Mouse (Mus musculus) gastrocnemius, adult 2 months (tissue): ENCODE results near the gene Zbtb7b. TPM values are rescaled to one million over a fixed set of nuclear protein-coding genes. Genes with fewer than 3 reads are reported as not detected.

Experiments used
- DNase-seq: peaks from one replicate; pipeline ENCODE4 v3.0.0; 2022
- H3K27ac ChIP-seq: fragments of 200-600 bp; 2 replicates; pipeline ENCODE4 v1.8.1; 2022; ENCODE audit warnings: mild to moderate bottlenecking
- H3K4me3 ChIP-seq: fragments of 200-600 bp; 2 replicates; pipeline ENCODE4 v1.8.1; 2022; ENCODE audit warnings: mild to moderate bottlenecking, moderate library complexity
- CTCF ChIP-seq: fragments of 200-600 bp; IDR thresholded peaks from 2 replicates; pipeline ENCODE4 v1.8.1; 2022; ENCODE audit warnings: antibody characterized with exemption, mild to moderate bottlenecking, moderate library complexity
- intact Hi-C: fragments of 180-260 bp; cut with DNase I; formaldehyde crosslinking; loops from one replicate; pipeline ENCODE4 v1.15.1; 2025
- total RNA-seq, 2 experiments: library from RNA; stranded (reverse); gene quantifications; 2 replicates each; pipeline ENCODE4 v1.2.3; 2021

The Zbtb7b gene
- total RNA-seq, 2 experiments from 2014 or later: 22.8 to 33.3 TPM

DNA sequence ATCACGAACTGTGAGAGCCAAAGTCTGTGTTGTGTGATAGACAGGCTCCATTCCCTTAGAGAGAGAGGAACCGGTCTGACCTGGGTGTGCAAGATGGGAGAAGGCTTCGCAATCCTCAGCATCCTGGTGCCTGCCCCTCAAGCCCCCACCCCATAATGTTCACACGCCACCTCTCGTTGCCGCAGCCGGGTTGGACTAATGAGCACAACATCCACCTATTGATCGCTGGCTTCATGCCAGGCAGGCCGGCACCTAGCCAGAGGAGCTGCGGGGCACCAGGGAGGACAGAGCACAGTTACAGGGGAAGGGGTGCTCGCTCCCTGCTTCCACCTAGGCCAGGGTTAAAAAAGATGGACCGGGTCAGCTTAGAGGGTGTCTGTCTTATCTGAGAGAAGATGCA, 62.1 kb downstream of the Zbtb7b start:
- TF ChIP-seq CTCF: no peak
- Histone ChIP-seq H3K4me3 (no peak overlapping the region), H3K27ac (no peak overlapping the region)
- no peak for DNase-seq
- intact Hi-C loops: no loop called here

DNA sequence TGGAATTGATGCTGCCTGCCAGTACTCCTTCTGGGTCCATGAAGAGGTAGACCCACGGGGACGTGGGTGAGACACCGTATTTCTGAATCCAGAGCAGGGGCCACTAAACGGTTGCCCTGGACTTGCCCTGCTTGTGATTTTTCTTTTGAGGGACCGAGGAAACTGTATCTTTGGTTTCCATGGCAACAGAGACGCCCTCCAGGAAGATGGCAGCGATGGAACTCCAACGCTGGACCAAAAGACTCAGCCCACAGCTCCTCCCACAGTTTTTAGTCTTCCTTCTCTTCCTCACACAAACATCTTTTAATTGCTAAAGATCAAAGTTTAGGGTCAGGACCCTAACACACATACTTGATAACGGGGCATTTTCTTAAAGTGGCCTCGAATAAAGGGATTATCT, 62.6 kb downstream of the Zbtb7b start:
- no peak overlapping the region for H3K27ac ChIP-seq
- no peak for DNase-seq
- no peak for TF ChIP-seq CTCF
- intact Hi-C loops: no loop called here
- H3K4me3 ChIP-seq: no peak overlapping the region

DNA sequence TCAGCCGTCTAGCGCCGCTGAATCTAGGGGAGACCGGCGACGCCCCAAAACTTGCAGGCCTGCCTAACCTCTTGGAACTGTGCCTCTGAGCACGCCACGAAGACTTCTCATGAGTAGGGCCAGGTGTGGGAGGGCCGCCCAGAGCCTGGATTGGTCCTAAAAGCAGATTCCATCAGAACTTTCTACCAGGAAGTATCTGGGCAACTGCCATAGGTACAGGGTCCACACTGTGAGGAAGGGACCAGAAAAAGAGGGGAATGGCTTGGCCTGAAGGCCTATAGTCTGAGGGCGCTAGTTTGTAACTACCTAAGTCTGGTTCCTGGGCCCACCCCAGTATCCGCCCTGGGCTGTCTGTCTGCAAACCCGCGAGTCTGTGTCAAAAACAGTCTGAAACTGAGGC, 63.0 kb downstream of the Zbtb7b start:
- intact Hi-C loops: no loop called here
- DNase-seq: no peak
- H3K4me3 ChIP-seq: no peak overlapping the region
- no peak overlapping the region for H3K27ac ChIP-seq
- no peak for TF ChIP-seq CTCF

DNA sequence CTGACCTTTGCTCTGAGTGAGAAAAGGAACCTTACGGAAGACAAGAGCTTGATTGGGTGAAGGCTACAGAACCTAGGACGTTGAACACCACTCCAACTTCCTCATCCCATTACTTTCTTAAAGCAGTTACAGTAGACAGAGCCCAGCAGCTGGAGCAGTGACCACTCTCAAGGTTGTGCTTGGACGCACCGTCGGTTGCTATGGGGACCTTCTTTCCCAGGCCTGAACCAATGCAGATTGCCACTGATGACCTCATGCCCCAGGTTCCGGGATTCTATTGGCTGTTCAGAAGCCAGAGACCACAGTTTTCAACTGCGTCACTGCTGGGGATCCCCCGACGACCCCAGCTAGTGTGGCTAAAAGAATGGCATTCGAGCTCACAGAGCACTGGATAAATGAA, 63.6 kb downstream of the Zbtb7b start:
- TF ChIP-seq CTCF: no peak
- H3K27ac ChIP-seq: no peak overlapping the region
- H3K4me3 ChIP-seq: no peak overlapping the region
- intact Hi-C loops: no loop called here
- DNase-seq: no peak

DNA sequence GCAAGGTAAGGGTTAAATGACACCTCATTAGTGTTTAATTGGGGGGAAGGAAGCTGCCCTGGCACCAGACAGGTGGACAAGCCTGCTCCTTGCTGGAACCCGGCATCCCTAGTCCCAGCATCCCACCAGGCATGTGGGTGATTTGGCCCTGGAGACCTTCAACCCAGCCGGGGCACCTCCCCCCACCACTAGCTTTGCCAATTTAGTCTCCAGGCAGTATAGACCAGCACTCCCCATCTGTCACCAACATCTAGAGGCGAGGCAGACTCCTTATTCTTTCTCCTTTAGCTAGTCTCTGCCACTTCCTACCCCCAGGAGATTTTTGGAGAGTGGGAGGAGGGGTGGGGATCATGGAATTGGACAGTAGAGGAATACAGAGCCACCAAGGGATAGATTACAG, 64.2 kb downstream of the Zbtb7b start:
- H3K4me3 ChIP-seq: no peak overlapping the region
- intact Hi-C loops: no loop called here

DNA sequence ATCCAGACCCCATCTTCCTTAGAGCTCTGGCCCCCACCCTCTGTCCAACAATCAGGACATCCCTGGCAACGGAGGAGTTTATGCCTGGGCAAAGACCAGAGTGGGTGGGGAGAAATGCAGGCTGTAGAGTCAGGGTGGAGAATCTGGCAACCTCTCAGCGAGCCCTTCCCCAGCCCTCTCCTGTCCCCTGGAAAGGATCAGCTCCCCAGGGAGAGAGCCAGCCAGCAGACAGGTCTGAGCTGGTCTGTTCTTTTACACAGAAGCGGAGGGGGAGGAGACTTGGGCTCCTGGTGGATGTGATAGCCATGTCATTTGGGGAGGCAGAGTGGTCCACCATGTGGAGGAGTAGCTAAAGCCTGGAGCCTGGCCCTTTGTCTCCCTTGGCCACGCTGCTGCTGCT, 66.0 kb downstream of the Zbtb7b start:
- no peak for TF ChIP-seq CTCF
- intact Hi-C loops: no loop called here
- DNase-seq: no peak
- no peak overlapping the region for H3K27ac ChIP-seq
- H3K4me3 ChIP-seq: no peak overlapping the region

More for the DNA sequence above, 64.2 kb downstream of the Zbtb7b start:
- no peak for TF ChIP-seq CTCF
- DNase-seq: no peak
- H3K27ac ChIP-seq: no peak overlapping the region

Other genes with a start within 250 kb of the Zbtb7b start
- under 1 TPM; 0.31 to 0.43 TPM for gene Hcn3, start 234.6 kb downstream of the Zbtb7b start, total RNA-seq
- 10 to 100 TPM; 16.0 to 21.4 TPM for gene Clk2, start 230.0 kb downstream of the Zbtb7b start, total RNA-seq
- gene Scamp3, start 217.3 kb downstream of the Zbtb7b start, total RNA-seq: 10 to 100 TPM; 37.7 to 39.0 TPM
- gene Fam189b, start 211.6 kb downstream of the Zbtb7b start, total RNA-seq: 10 to 100 TPM; 15.8 to 17.2 TPM
- 10 to 100 TPM; 17.4 to 19.7 TPM for gene Gba, start 191.8 kb downstream of the Zbtb7b start, total RNA-seq
- 10 to 100 TPM in 1 of 2 experiments, 1 to 10 TPM in 1; 6.4 to 10.2 TPM for gene Thbs3, start 179.6 kb downstream of the Zbtb7b start, total RNA-seq
- 10 to 100 TPM; 40.7 to 51.4 TPM for gene Mtx1, start 167.7 kb downstream of the Zbtb7b start, total RNA-seq
- under 1 TPM; 0.13 to 0.22 TPM for gene Muc1, start 165.7 kb downstream of the Zbtb7b start, total RNA-seq
- 10 to 100 TPM; 62.9 to 79.7 TPM for gene Krtcap2, start 148.8 kb downstream of the Zbtb7b start, total RNA-seq
- gene Trim46, start 148.5 kb downstream of the Zbtb7b start, total RNA-seq: under 1 TPM; 0.18 to 0.50 TPM
- 10 to 100 TPM; 16.4 to 26.9 TPM for gene Dpm3, start 135.4 kb downstream of the Zbtb7b start, total RNA-seq
- gene Slc50a1, start 124.2 kb downstream of the Zbtb7b start, total RNA-seq: 1 to 10 TPM; 8.9 to 9.7 TPM
- 10 to 100 TPM in 1 of 2 experiments, 1 to 10 TPM in 1; 7.9 to 13.1 TPM for gene Efna1, start 113.6 kb downstream of the Zbtb7b start, total RNA-seq
- not detected for gene Efna3, start 71.8 kb downstream of the Zbtb7b start, total RNA-seq
- gene Efna4, start 56.7 kb downstream of the Zbtb7b start, total RNA-seq: under 1 TPM; 0.15 to 0.20 TPM
- 10 to 100 TPM; 21.7 to 30.5 TPM for gene Adam15, start 44.8 kb downstream of the Zbtb7b start, total RNA-seq
- gene Dcst2, start 32.8 kb downstream of the Zbtb7b start, total RNA-seq: not detected
- not detected for gene Dcst1, start 29.5 kb downstream of the Zbtb7b start, total RNA-seq
- 1 to 10 TPM in 1 of 2 experiments, under 1 TPM in 1; 0.41 to 2.1 TPM for gene Lenep, start 8.0 kb upstream of the Zbtb7b start, total RNA-seq
- gene Flad1, start 17.1 kb upstream of the Zbtb7b start, total RNA-seq: 10 to 100 TPM; 40.8 to 56.4 TPM
- 1 to 10 TPM; 1.8 to 2.5 TPM for gene Cks1b, start 23.6 kb upstream of the Zbtb7b start, total RNA-seq
- 10 to 100 TPM; 15.0 to 17.2 TPM for gene Shc1, start 23.7 kb upstream of the Zbtb7b start, total RNA-seq
- 10 to 100 TPM in 1 of 2 experiments, 1 to 10 TPM in 1; 9.5 to 10.1 TPM for gene Pygo2, start 35.4 kb upstream of the Zbtb7b start, total RNA-seq
- gene Pbxip1, start 41.9 kb upstream of the Zbtb7b start, total RNA-seq: 100 to 1,000 TPM; 202 to 227 TPM
- gene Pmvk, start 59.8 kb upstream of the Zbtb7b start, total RNA-seq: 10 to 100 TPM in 1 of 2 experiments, 1 to 10 TPM in 1; 6.3 to 11.1 TPM
- 1 to 10 TPM; 1.4 to 4.1 TPM for gene Kcnn3, start 125.4 kb upstream of the Zbtb7b start, total RNA-seq